Mouse (Mus musculus): ENCODE measurements around the gene Ankrd33. TPM values are rescaled to one million over a fixed set of nuclear protein-coding genes. Genes with fewer than 3 reads are reported as not detected.
A peak's percentile ranks its signal among the peaks of the same experiment; 100 is the strongest.

The Ankrd33 gene
- polyA plus RNA-seq, 1 experiment from 2014 or later = not detected

DNA sequence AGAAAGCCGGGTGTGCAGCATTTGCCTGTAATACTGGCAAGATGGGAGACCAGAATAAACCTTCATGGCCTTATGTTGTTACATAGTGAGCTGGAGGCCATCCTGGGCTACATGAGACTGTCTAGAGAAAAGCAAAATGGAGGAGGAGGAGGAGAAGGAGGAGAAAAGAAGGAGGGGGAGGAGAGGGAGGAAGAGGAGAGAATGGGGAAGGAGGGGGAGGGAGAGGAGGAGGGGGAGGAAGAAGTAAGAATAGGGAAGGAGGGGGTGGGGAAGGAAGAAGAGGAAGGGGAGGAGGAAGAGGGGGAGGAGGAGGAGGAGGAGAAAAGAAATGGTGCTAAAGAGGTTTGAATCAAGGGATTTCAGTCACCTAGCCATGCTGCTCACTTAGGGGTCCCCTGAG lies 44.6 kb downstream of the Ankrd33 start:
- Histone ChIP-seq H3K4me1 (peaks cover 47% of the 10 kb centered on the region), H3K36me3 (no peaks in the 10 kb centered on the region), H3K4me3 (no peak overlapping the region), H3K27me3 (no peaks in the 10 kb centered on the region), H3K27ac (no peak overlapping the region), H3K4me2 (replicated peaks) (peak overlapping the region; percentile 34), H3K9me3 (0 out of 2 replicates have a peak, but pooled peaks cover 7% of the 10 kb centered on the region), H3K9ac (no peak overlapping the region)
- 19% methylated on average over 1 of the region's 1 CpGs for WGBS
- ATAC-seq (ENCODE audit: low FRiP score, low read depth) = no peak

DNA sequence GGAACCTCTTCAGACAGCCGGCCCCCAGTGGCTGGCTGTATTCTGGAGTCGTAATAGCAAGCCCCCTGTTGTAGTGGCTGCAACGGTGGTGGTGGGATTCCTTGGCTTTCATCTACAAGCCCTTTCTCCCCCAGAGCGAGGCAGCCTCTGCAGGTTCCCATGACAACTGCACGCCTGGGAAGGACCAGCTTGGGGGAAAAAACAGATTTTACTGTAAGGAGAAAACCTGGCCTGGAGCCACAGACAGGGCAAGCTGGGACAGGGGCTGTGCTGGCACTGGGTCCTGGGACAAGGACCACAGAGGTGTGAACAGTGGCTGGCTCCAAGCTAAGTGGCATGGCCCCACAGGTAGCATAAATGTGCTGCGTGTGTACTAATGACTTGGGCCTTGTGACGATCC lies 45.0 kb downstream of the Ankrd33 start:
- Histone ChIP-seq H3K9me3 (0 out of 2 replicates have a peak, but pooled peaks cover 7% of the 10 kb centered on the region), H3K27me3 (no peaks in the 10 kb centered on the region), H3K27ac (peak overlapping the region; percentile 48; the same call in 1 of the 2 replicates), H3K4me1 (peaks cover 48% of the 10 kb centered on the region), H3K9ac (no peak overlapping the region), H3K36me3 (no peaks in the 10 kb centered on the region), H3K4me2 (replicated peaks) (peak overlapping the region; percentile 34), H3K4me3 (no peak overlapping the region)
- 7% methylated on average over 7 of the region's 7 CpGs for WGBS
- ATAC-seq (ENCODE audit: low FRiP score, low read depth) = peak; percentile 46; the same call in 1 of the 2 replicates

DNA sequence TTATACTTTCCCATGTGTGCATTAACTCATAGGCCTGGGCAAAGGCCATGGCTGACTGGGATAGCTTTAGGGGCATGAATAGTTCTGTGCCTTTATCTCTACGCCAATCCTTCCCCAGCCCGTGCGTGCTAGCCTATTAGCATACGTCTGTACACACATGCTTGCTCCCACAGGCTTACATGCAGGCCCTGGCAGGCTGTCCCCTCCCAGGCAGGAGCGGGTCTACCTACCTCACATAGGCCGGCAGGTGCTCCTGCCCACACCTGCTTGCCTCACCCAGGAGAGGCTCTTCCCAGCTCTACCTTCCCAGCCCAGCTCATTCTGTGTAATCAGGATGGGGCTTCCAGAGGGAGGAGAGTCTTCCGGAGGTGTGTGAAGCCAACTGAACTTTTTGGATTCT lies 46.0 kb downstream of the Ankrd33 start:
- H3K9me3 ChIP-seq = 0 out of 2 replicates have a peak, but pooled peaks cover 6% of the 10 kb centered on the region
- whole genome bisulfite sequencing = 81% methylated on average over 7 of the region's 7 CpGs
- no peaks in the 10 kb centered on the region for H3K36me3 ChIP-seq
- no peak for ATAC-seq (ENCODE audit: low FRiP score, low read depth)
- 0 out of 2 replicates have a peak overlapping the region, but pooled peaks have one; percentile 48 for H3K27ac ChIP-seq
- H3K9ac ChIP-seq = no peak overlapping the region
- no peaks in the 10 kb centered on the region for H3K27me3 ChIP-seq
- H3K4me2 ChIP-seq (replicated peaks) = no peak overlapping the region
- H3K4me1 ChIP-seq = peaks cover 52% of the 10 kb centered on the region
- no peak overlapping the region for H3K4me3 ChIP-seq

DNA sequence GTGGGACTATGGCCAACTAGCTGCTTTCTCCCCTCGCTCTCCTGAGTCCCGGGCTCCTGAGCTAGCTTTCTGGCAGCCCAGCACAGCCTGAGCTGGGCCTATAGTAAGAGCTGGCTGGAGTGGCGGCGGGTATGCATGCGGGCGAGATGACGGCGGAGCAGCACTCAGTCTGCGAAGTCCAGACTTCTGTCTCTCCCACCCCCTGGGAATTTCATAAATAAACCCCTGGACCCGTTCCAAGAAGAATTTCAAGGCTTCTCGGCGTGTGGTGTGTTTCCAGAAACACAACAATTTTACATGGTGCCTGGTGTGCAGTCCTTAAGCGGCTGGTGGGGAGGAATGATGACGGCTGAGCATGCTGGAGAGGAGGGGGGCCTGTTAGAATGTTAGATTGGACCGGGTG lies 47.5 kb downstream of the Ankrd33 start:
- 7% methylated on average over 15 of the region's 15 CpGs for WGBS
- H3K9ac ChIP-seq = no peak overlapping the region
- no peaks in the 10 kb centered on the region for H3K27me3 ChIP-seq
- H3K4me3 ChIP-seq = no peak overlapping the region
- peak overlapping the region; percentile 69 for H3K27ac ChIP-seq
- H3K36me3 ChIP-seq = no peaks in the 10 kb centered on the region
- no peaks in the 10 kb centered on the region for H3K9me3 ChIP-seq
- peak overlapping the region; percentile 45 for H3K4me2 ChIP-seq (replicated peaks)
- peak; percentile 85 for ATAC-seq (ENCODE audit: low FRiP score, low read depth)
- peaks cover 52% of the 10 kb centered on the region for H3K4me1 ChIP-seq

DNA sequence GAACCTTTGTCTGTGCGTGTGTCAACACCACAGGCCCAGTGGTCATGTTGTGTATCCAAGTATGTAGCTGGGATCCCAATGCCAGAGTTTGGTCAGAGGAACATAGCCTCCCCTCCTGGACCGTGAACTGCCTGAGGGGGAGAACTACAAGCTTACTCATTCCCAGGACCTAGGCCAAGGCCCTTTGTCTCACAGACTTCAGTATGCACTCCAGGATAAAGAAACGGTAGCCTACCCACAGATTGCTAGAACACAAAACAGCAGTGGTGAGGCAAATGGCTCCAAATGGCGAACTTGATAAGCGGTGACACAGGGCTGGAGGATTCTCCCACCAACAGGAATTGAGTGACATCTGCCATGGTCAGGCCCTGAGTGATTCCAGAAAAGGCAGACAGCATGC lies 48.3 kb downstream of the Ankrd33 start:
- 63% methylated on average over 5 of the region's 5 CpGs for WGBS
- Histone ChIP-seq H3K36me3 (no peaks in the 10 kb centered on the region), H3K4me3 (no peak overlapping the region), H3K9ac (no peak overlapping the region), H3K4me1 (peaks cover 52% of the 10 kb centered on the region), H3K27ac (peak overlapping the region; percentile 69), H3K27me3 (no peaks in the 10 kb centered on the region), H3K4me2 (replicated peaks) (peak overlapping the region; percentile 45; the same call in 1 of the 2 replicates), H3K9me3 (no peaks in the 10 kb centered on the region)
- ATAC-seq (ENCODE audit: low FRiP score, low read depth) = 0 out of 2 replicates have a peak, but pooled peaks have one; percentile 5

DNA sequence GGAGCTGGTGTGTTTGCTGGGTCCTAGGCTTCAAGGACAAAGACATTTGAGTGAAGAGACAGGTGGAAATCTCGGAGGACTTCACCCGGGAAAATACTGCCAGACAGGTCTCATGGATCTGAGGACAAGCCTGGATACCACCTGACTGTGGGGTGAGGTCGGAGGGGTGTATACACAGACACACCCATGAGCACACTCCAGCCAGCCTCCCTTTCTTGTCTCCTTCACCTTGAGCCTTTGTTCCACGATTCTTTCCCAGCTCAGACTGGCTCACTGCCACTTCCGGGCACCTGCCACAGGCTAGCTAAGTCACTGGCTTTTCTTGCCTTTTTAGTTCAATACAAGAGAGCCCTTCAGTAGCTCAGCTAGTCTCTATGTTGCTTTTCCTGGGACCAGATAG lies 48.7 kb downstream of the Ankrd33 start:
- ATAC-seq (ENCODE audit: low FRiP score, low read depth) = no peak
- Histone ChIP-seq H3K27me3 (no peaks in the 10 kb centered on the region), H3K9ac (no peak overlapping the region), H3K4me2 (replicated peaks) (no peak overlapping the region), H3K36me3 (no peaks in the 10 kb centered on the region), H3K27ac (peak overlapping the region; percentile 69; the same call in 1 of the 2 replicates), H3K4me3 (no peak overlapping the region), H3K9me3 (no peaks in the 10 kb centered on the region), H3K4me1 (peaks cover 52% of the 10 kb centered on the region)
- WGBS = 71% methylated on average over 5 of the region's 5 CpGs

DNA sequence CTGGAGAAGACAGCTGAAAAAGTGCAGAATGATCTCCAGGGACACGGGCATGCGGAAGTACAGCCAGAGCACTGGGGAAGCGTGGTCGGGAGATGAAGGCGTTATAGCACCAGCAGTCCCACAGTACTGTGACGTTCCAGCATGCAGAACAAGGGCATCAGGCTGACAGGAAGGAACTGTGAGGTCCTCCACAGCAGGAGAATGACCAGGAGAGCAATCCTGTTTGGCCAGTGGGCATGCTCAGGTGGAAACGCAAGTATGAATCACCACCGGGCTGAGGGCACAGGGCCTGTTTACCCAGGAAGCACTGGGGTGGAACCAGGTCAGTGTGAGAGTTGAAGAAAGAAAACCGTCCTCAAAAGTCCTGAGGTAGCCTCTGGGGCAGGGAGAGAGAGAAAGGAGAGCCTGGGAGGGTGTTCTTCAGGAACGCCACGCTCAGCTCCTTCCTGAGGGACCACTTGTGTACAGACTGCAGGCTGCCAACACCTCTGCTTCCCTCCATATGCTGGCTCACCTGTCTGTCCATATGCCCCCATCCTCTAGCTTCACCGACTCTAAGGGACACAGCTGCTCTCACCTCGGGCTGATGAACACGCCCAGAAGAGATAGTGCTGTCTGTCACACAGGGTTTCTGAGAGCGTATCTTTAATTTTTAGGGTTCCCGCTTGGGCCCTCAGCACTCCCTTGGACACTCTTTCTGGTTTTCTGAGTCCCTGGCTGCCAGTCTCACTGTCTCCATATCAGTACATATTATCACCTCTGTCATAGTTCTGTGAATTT lies 50.3 kb downstream of the Ankrd33 start:
- Histone ChIP-seq H3K4me3 (no peak overlapping the region), H3K4me2 (replicated peaks) (no peak overlapping the region), H3K36me3 (no peaks in the 10 kb centered on the region), H3K4me1 (peaks cover 39% of the 10 kb centered on the region), H3K27ac (no peak overlapping the region), H3K9ac (no peak overlapping the region), H3K27me3 (no peaks in the 10 kb centered on the region), H3K9me3 (no peaks in the 10 kb centered on the region)
- WGBS = 66% methylated on average over 16 of the region's 16 CpGs
- no peak for ATAC-seq (ENCODE audit: low FRiP score, low read depth)

DNA sequence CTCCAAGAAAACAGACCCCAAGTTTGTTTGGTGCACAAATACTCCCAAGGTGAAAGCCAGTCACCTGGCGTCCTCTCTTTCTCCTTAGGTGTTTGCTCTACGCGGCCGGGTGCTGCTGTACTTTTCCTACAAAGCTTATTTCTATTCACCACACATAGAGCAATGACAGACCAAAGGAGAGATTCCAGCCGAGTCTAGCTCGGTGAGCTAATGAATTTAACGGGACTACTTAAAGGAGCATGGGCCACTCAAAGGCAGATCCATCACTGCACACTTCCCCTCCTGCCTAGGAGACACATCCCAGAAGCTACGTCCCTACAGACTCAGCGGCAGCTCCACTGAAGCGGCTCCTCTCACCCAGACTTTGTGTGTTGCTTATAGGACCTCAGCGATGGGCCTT lies 52.0 kb downstream of the Ankrd33 start:
- no peaks in the 10 kb centered on the region for H3K9me3 ChIP-seq
- WGBS = 63% methylated on average over 11 of the region's 11 CpGs
- H3K9ac ChIP-seq = no peak overlapping the region

More for the DNA sequence above, 52.0 kb downstream of the Ankrd33 start:
- peaks cover 24% of the 10 kb centered on the region for H3K4me1 ChIP-seq
- H3K36me3 ChIP-seq = no peaks in the 10 kb centered on the region
- no peak overlapping the region for H3K27ac ChIP-seq
- H3K27me3 ChIP-seq = peaks cover 4% of the 10 kb centered on the region; the same call in 1 of the 2 replicates
- ATAC-seq (ENCODE audit: low FRiP score, low read depth) = no peak
- H3K4me2 ChIP-seq (replicated peaks) = no peak overlapping the region
- no peak overlapping the region for H3K4me3 ChIP-seq

Other genes with a start within 250 kb of the Ankrd33 start
- gene Scn8a, start 245.9 kb upstream of the Ankrd33 start, polyA plus RNA-seq (2015; fragmentation: Nextera tagmentation; extraction: Ambion mirVana) = 5.5 and 6.1 TPM in 2 replicates
- gene Gm47841, start 68.4 kb upstream of the Ankrd33 start, polyA plus RNA-seq (2015; fragmentation: Nextera tagmentation; extraction: Ambion mirVana) = not detected in 2 replicates
- 0.20 and 0.26 TPM in 2 replicates for gene Fignl2, start 37.2 kb upstream of the Ankrd33 start, polyA plus RNA-seq (2015; fragmentation: Nextera tagmentation; extraction: Ambion mirVana)
- 9.6 TPM in 2 replicates for gene Acvrl1, start 12.8 kb downstream of the Ankrd33 start, polyA plus RNA-seq (2015; fragmentation: Nextera tagmentation; extraction: Ambion mirVana)
- 6.1 and 7.1 TPM in 2 replicates for gene Acvr1b, start 58.3 kb downstream of the Ankrd33 start, polyA plus RNA-seq (2015; fragmentation: Nextera tagmentation; extraction: Ambion mirVana)
- 5.7 and 6.0 TPM in 2 replicates for gene Grasp, start 108.4 kb downstream of the Ankrd33 start, polyA plus RNA-seq (2015; fragmentation: Nextera tagmentation; extraction: Ambion mirVana)
- gene Nr4a1, start 138.5 kb downstream of the Ankrd33 start, polyA plus RNA-seq (2015; fragmentation: Nextera tagmentation; extraction: Ambion mirVana) = 10.0 and 10.3 TPM in 2 replicates
- 64.1 and 70.4 TPM in 2 replicates for gene Atg101, start 168.5 kb downstream of the Ankrd33 start, polyA plus RNA-seq (2015; fragmentation: Nextera tagmentation; extraction: Ambion mirVana)
- 1.5 and 1.9 TPM in 2 replicates for gene 6030408B16Rik, start 177.5 kb downstream of the Ankrd33 start, polyA plus RNA-seq (2015; fragmentation: Nextera tagmentation; extraction: Ambion mirVana)